Mouse (Mus musculus) heart, embryonic 14.5 days (tissue): ENCODE results near the gene Nek6. TPM values are rescaled to one million over a fixed set of nuclear protein-coding genes. Genes with fewer than 3 reads are reported as not detected.
A peak's percentile ranks its signal among the peaks of the same experiment; 100 is the strongest.

ENCODE experiments used
- ATAC-seq: fragments of 200-750 bp; cut with Nextera tagmentation; 2 replicates; pipeline ENCODE4 v1.8.0; 2017; ENCODE audit warnings: low read depth, moderate TSS enrichment; ENCODE audit not compliant: insufficient number of reproducible peaks, insufficient read depth, low FRiP score
- H3K27ac ChIP-seq, 2 experiments: fragments of 200-500 bp in 1 of 2; fragments of 300-500 bp in 1 of 2; sonication (generic) in 1 of 2; replicated peaks in 1 of 2; 2 replicates each; pipeline ENCODE4 v1.5.1; 2012 to 2014; ENCODE audit warnings: low read depth in 2 of 2, low read length in 2 of 2, control low read depth in 1 of 2, mild to moderate bottlenecking in 1 of 2, mixed read lengths in 1 of 2; ENCODE audit not compliant: control insufficient read depth in 1 of 2, insufficient read depth in 1 of 2
- H3K27me3 ChIP-seq: fragments of 300-500 bp; sonication (generic); 2 replicates; pipeline ENCODE4 v1.6.1; 2014; ENCODE audit warnings: mild to moderate bottlenecking, low read length, control low read depth; ENCODE audit not compliant: control insufficient read depth, insufficient read depth
- H3K36me3 ChIP-seq: fragments of 300-500 bp; sonication (generic); 2 replicates; pipeline ENCODE4 v1.6.1; 2014; ENCODE audit warnings: mild to moderate bottlenecking, control low read depth, low read length, mixed read lengths; ENCODE audit not compliant: control insufficient read depth, insufficient read depth
- H3K4me1 ChIP-seq, 2 experiments: fragments of 200-500 bp in 1 of 2; fragments of 300-500 bp in 1 of 2; sonication (generic) in 1 of 2; 2 replicates each; pipeline ENCODE4 v1.6.1; 2012 to 2014; ENCODE audit warnings: low read length in 2 of 2, control low read depth in 1 of 2, mixed read lengths in 1 of 2; ENCODE audit not compliant: control insufficient read depth in 2 of 2, insufficient read depth in 2 of 2
- H3K4me2 ChIP-seq: fragments of 300-500 bp; sonication (generic); 2 replicates; pipeline ENCODE4 v1.6.1; 2014; ENCODE audit warnings: mild to moderate bottlenecking, low read length
- H3K4me3 ChIP-seq, 2 experiments: fragments of 200-500 bp in 1 of 2; fragments of 300-500 bp in 1 of 2; sonication (generic) in 1 of 2; 2 replicates each; pipeline ENCODE4 v1.5.1; 2012 to 2014; ENCODE audit warnings: low read length in 2 of 2, mild to moderate bottlenecking in 2 of 2, control low read depth in 1 of 2, low read depth in 1 of 2, moderate library complexity in 1 of 2; ENCODE audit not compliant: control insufficient read depth in 1 of 2, insufficient read depth in 1 of 2
- H3K9ac ChIP-seq: fragments of 300-500 bp; sonication (generic); 2 replicates; pipeline ENCODE4 v1.6.1; 2014; ENCODE audit warnings: mild to moderate bottlenecking, low read length
- H3K9me3 ChIP-seq: fragments of 300-500 bp; sonication (generic); 2 replicates; pipeline ENCODE4 v1.6.1; 2016; ENCODE audit warnings: low read length, control low read depth; ENCODE audit not compliant: control insufficient read depth
- WGBS: fragments of 180-500 bp; shearing (Covaris S2); extraction: QIAGEN DNeasy Blood & Tissue Kit; methylation state at CpG from one replicate; pipeline ENCODE4 v1.1.7; 2014; 5-methylcytosine and 5-hydroxymethylcytosine counted together
- polyA plus RNA-seq: library from polyadenylated mRNA; unstranded; fragments of >200 nt; fragmentation: Nextera tagmentation; extraction: Ambion mirVana; gene quantifications from 2 replicates; pipeline ENCODE4 v1.2.1, GENCODE M21; 2014

The Nek6 gene
- polyA plus RNA-seq, 1 experiment from 2014 or later, result 69.7 TPM

DNA sequence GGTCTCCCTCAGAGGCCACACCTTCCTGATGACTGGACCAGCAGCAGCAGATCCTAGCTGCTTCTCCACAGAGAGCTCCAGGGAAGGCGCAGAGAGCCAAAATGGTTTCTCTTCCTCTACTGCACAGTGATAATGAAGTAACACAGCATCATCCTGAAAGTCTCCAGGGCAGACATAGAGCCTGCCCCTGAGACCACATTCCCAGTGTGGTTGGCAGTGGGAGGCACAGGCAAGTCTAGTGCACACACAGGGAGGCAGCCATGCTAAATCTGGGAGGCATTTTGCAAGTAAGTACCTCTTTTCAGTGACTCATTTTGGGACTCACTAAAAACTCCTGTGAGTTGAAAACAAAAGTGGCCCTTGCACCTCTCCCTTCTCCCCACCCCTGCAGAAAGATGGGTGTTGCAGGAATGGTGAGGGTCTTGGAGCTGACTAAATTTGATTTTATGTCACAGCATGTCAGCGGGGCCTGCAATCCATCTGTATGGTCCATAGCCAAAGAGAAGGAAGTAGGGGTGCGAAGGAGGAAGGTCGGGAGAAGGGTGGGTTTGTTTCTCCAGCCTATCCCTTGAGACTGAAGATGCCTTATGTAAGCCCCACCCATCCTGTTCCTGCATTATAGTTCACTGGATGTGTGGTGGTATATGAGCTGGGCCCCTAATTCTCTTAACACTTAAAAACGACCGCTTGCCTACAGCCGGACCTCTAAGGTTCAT, 2.3 kb upstream of the Nek6 start:
- Histone ChIP-seq H3K27ac (no peak overlapping the region), H3K9ac (no peak overlapping the region), H3K27me3 (no peaks in the 10 kb centered on the region; the same call in 1 of the 2 replicates), H3K9me3 (no peaks in the 10 kb centered on the region), H3K4me3 (no peak overlapping the region), H3K4me2 (no peak overlapping the region), H3K36me3 (no peaks in the 10 kb centered on the region), H3K4me1 (peaks cover 1 to 21% of the 10 kb centered on the region in 2 experiments; a peak in 3 of 4 replicates)
- ATAC-seq, result no peak
- WGBS, result 72% methylated on average over 7 of the region's 7 CpGs

- no peaks in the 10 kb centered on the region; the same call in 1 of the 2 replicates for H3K27me3 ChIP-seq
- no peak overlapping the region for H3K27ac ChIP-seq
- no peaks in the 10 kb centered on the region for H3K9me3 ChIP-seq
- peaks cover 7 to 30% of the 10 kb centered on the region in 2 experiments for H3K4me1 ChIP-seq
- peaks cover under 1% of the 10 kb centered on the region; the same call in 1 of the 2 replicates for H3K36me3 ChIP-seq
- H3K4me3 ChIP-seq, result no peak overlapping the region
- WGBS, result 91% methylated on average over 1 of the region's 1 CpGs
- H3K9ac ChIP-seq, result no peak overlapping the region
- H3K4me2 ChIP-seq, result no peak overlapping the region
- ATAC-seq, result no peak
Observed at GRCm38 (mm10) chr2:38510120-38510519, 1.3 kb upstream of the Nek6 start.

GRCm38 (mm10) chr2:38512308-38513182, 1.1 kb downstream of the Nek6 start:
- WGBS, result 23% methylated on average over 16 of the region's 16 CpGs
- peaks cover 19 to 49% of the 10 kb centered on the region in 2 experiments for H3K4me1 ChIP-seq

DNA sequence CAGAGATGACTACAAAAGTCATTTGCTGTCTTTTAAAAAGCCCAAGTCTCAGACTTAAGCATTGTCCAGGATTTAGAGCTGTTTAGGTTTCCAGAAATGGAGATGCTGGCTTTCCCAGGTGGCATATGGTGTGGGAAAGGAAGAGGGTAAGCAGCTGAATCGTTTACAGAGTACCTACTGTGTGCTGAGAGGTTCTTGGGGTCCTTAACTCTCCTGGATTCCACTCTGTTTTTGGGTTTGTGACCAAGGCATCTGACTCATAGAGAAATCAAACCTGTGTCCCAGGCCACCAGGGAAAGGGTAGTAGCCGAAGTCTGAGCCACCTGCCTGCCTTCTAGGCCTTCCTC, 1.7 kb downstream of the Nek6 start:
- Histone ChIP-seq H3K9ac (peak overlapping the region; percentile 94), H3K27me3 (no peaks in the 10 kb centered on the region; the same call in 1 of the 2 replicates), H3K36me3 (peaks cover 6% of the 10 kb centered on the region; the same call in 1 of the 2 replicates), H3K4me3 (peak overlapping the region; percentile 6 to 91; a peak in 3 of 4 replicates), H3K27ac (peak overlapping the region; percentile 76 to 90), H3K4me1 (peaks cover 19 to 49% of the 10 kb centered on the region in 2 experiments), H3K9me3 (no peaks in the 10 kb centered on the region), H3K4me2 (peak overlapping the region; percentile 90)
- WGBS, result 64% methylated on average over 2 of the region's 2 CpGs
- ATAC-seq, result no peak

More at GRCm38 (mm10) chr2:38512308-38513182, 1.1 kb downstream of the Nek6 start:
- Histone ChIP-seq H3K36me3 (peaks cover 6% of the 10 kb centered on the region; the same call in 1 of the 2 replicates), H3K9ac (peak overlapping the region; percentile 94), H3K27ac (peak overlapping the region; percentile 76 to 90), H3K9me3 (no peaks in the 10 kb centered on the region), H3K27me3 (no peaks in the 10 kb centered on the region; the same call in 1 of the 2 replicates), H3K4me3 (peak overlapping the region; percentile 80 to 91), H3K4me2 (peak overlapping the region; percentile 90)
- no peak for ATAC-seq

GRCm38 (mm10) chr2:38514411-38514810, 3.0 kb downstream of the Nek6 start:
- no peak for ATAC-seq
- Histone ChIP-seq H3K4me1 (peaks cover 19 to 54% of the 10 kb centered on the region in 2 experiments), H3K27me3 (no peaks in the 10 kb centered on the region; the same call in 1 of the 2 replicates), H3K9me3 (no peaks in the 10 kb centered on the region), H3K27ac (peak overlapping the region in 1 of 2 experiments; percentile 50; a peak in 2 of 4 replicates), H3K9ac (no peak overlapping the region), H3K36me3 (peaks cover 6% of the 10 kb centered on the region; the same call in 1 of the 2 replicates), H3K4me3 (no peak overlapping the region), H3K4me2 (no peak overlapping the region)
- 51% methylated on average over 7 of the region's 7 CpGs for WGBS

GRCm38 (mm10) chr2:38515446-38515845, 4.0 kb downstream of the Nek6 start:
- Histone ChIP-seq H3K9me3 (no peaks in the 10 kb centered on the region), H3K4me2 (0 out of 2 replicates have a peak overlapping the region, but pooled peaks have one; percentile 25), H3K4me1 (peaks cover 19 to 54% of the 10 kb centered on the region in 2 experiments), H3K4me3 (no peak overlapping the region), H3K27me3 (no peaks in the 10 kb centered on the region; the same call in 1 of the 2 replicates), H3K9ac (peak overlapping the region; percentile 41), H3K36me3 (peaks cover 6% of the 10 kb centered on the region; the same call in 1 of the 2 replicates), H3K27ac (peak overlapping the region; percentile 62 to 77)
- 33% methylated on average over 6 of the region's 6 CpGs for WGBS
- no peak for ATAC-seq

DNA sequence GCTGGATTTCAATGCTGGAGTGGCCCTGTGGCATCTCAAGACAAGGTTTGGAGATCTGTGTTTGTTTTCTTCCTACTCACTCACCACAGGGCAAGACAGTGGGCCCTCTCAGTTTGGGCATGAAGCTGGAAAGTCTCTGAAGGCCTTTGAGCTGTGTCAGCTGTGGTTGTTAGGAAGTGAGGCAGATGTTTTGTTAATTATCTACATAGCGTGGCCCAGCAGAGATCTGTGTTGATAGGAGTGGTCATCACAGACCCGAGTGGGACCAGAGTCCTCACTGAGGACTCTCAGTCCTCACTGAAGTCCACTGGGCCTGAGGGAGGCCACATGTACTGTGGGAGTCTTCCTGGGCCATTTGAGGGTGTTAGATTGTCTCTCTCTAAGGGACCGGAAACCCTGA, 5.0 kb downstream of the Nek6 start:
- ATAC-seq, result no peak
- H3K36me3 ChIP-seq, result peaks cover 6% of the 10 kb centered on the region; the same call in 1 of the 2 replicates
- no peak overlapping the region for H3K4me3 ChIP-seq
- peaks cover 21 to 58% of the 10 kb centered on the region in 2 experiments for H3K4me1 ChIP-seq
- no peak overlapping the region for H3K9ac ChIP-seq
- H3K9me3 ChIP-seq, result no peaks in the 10 kb centered on the region
- no peaks in the 10 kb centered on the region for H3K27me3 ChIP-seq
- peak overlapping the region in 1 of 2 experiments; percentile 20; a peak in 1 of 4 replicates for H3K27ac ChIP-seq
- H3K4me2 ChIP-seq, result no peak overlapping the region
- WGBS, result 56% methylated on average over 3 of the region's 3 CpGs
